Mouse (Mus musculus) heart, embryonic 14.5 days (tissue): ENCODE measurements at regions not wholly inside any gene's neighbourhood (a gene's known extent, or its start where the extent isn't known, plus 50 kb on each side); places are given as distances from the start of the nearest gene placed in this dataset.

Experiments used
- ATAC-seq: fragments of 200-750 bp; cut with Nextera tagmentation; 2 replicates; pipeline ENCODE4 v1.8.0; 2017; ENCODE audit warnings: low read depth, moderate TSS enrichment; ENCODE audit not compliant: insufficient number of reproducible peaks, insufficient read depth, low FRiP score
- H3K27ac ChIP-seq, 2 experiments: fragments of 200-500 bp in 1 of 2; fragments of 300-500 bp in 1 of 2; sonication (generic) in 1 of 2; replicated peaks in 1 of 2; 2 replicates each; pipeline ENCODE4 v1.5.1; 2012 to 2014; ENCODE audit warnings: low read depth in 2 of 2, low read length in 2 of 2, control low read depth in 1 of 2, mild to moderate bottlenecking in 1 of 2, mixed read lengths in 1 of 2; ENCODE audit not compliant: control insufficient read depth in 1 of 2, insufficient read depth in 1 of 2
- H3K27me3 ChIP-seq: fragments of 300-500 bp; sonication (generic); 2 replicates; pipeline ENCODE4 v1.6.1; 2014; ENCODE audit warnings: mild to moderate bottlenecking, low read length, control low read depth; ENCODE audit not compliant: control insufficient read depth, insufficient read depth
- H3K36me3 ChIP-seq: fragments of 300-500 bp; sonication (generic); 2 replicates; pipeline ENCODE4 v1.6.1; 2014; ENCODE audit warnings: mild to moderate bottlenecking, control low read depth, low read length, mixed read lengths; ENCODE audit not compliant: control insufficient read depth, insufficient read depth
- H3K4me1 ChIP-seq, 2 experiments: fragments of 200-500 bp in 1 of 2; fragments of 300-500 bp in 1 of 2; sonication (generic) in 1 of 2; 2 replicates each; pipeline ENCODE4 v1.6.1; 2012 to 2014; ENCODE audit warnings: low read length in 2 of 2, control low read depth in 1 of 2, mixed read lengths in 1 of 2; ENCODE audit not compliant: control insufficient read depth in 2 of 2, insufficient read depth in 2 of 2
- H3K4me2 ChIP-seq: fragments of 300-500 bp; sonication (generic); 2 replicates; pipeline ENCODE4 v1.6.1; 2014; ENCODE audit warnings: mild to moderate bottlenecking, low read length
- H3K4me3 ChIP-seq, 2 experiments: fragments of 200-500 bp in 1 of 2; fragments of 300-500 bp in 1 of 2; sonication (generic) in 1 of 2; 2 replicates each; pipeline ENCODE4 v1.5.1; 2012 to 2014; ENCODE audit warnings: low read length in 2 of 2, mild to moderate bottlenecking in 2 of 2, control low read depth in 1 of 2, low read depth in 1 of 2, moderate library complexity in 1 of 2; ENCODE audit not compliant: control insufficient read depth in 1 of 2, insufficient read depth in 1 of 2
- H3K9ac ChIP-seq: fragments of 300-500 bp; sonication (generic); 2 replicates; pipeline ENCODE4 v1.6.1; 2014; ENCODE audit warnings: mild to moderate bottlenecking, low read length
- H3K9me3 ChIP-seq: fragments of 300-500 bp; sonication (generic); 2 replicates; pipeline ENCODE4 v1.6.1; 2016; ENCODE audit warnings: low read length, control low read depth; ENCODE audit not compliant: control insufficient read depth
- WGBS: fragments of 180-500 bp; shearing (Covaris S2); extraction: QIAGEN DNeasy Blood & Tissue Kit; methylation state at CpG from one replicate; pipeline ENCODE4 v1.1.7; 2014; 5-methylcytosine and 5-hydroxymethylcytosine counted together

- WGBS, result 21% methylated on average over 5 of the region's 5 CpGs
- H3K9me3 ChIP-seq, result no peaks in the 10 kb centered on the region
- H3K36me3 ChIP-seq, result no peaks in the 10 kb centered on the region
- no peak overlapping the region for H3K9ac ChIP-seq
- ATAC-seq, result peak; percentile 66; the same call in 1 of the 2 replicates
- no peak overlapping the region for H3K4me2 ChIP-seq
- no peak overlapping the region for H3K4me3 ChIP-seq
- H3K27me3 ChIP-seq, result no peaks in the 10 kb centered on the region
- peak overlapping the region; percentile 30 to 55 for H3K27ac ChIP-seq
- H3K4me1 ChIP-seq, result peaks cover 16 to 35% of the 10 kb centered on the region in 2 experiments
Observed at GRCm38 (mm10) chr13:53919851-53920381, 135.6 kb downstream of the Drd1 start.

GRCm38 (mm10) chr13:53915456-53915855 is 140.0 kb downstream of the Drd1 start:
- Histone ChIP-seq H3K4me2 (no peak overlapping the region), H3K4me3 (no peak overlapping the region), H3K36me3 (no peaks in the 10 kb centered on the region), H3K4me1 (peaks cover 19 to 28% of the 10 kb centered on the region in 2 experiments), H3K27me3 (no peaks in the 10 kb centered on the region), H3K9me3 (no peaks in the 10 kb centered on the region), H3K9ac (no peak overlapping the region), H3K27ac (0 out of 4 replicates have a peak overlapping the region, but pooled peaks of 1 of the 2 experiments have one; percentile 28)
- no peak for ATAC-seq
- 64% methylated on average over 8 of the region's 8 CpGs for WGBS

GRCm38 (mm10) chr13:53914434-53914833 is 141.1 kb downstream of the Drd1 start:
- H3K27me3 ChIP-seq, result no peaks in the 10 kb centered on the region
- no peak overlapping the region for H3K4me2 ChIP-seq
- no peak overlapping the region for H3K27ac ChIP-seq
- H3K9ac ChIP-seq, result no peak overlapping the region
- peaks cover 14 to 18% of the 10 kb centered on the region in 2 experiments for H3K4me1 ChIP-seq
- H3K4me3 ChIP-seq, result no peak overlapping the region
- WGBS, result 83% methylated on average over 11 of the region's 11 CpGs
- no peaks in the 10 kb centered on the region for H3K36me3 ChIP-seq
- ATAC-seq, result no peak
- no peaks in the 10 kb centered on the region for H3K9me3 ChIP-seq

GRCm38 (mm10) chr13:53913501-53913900 is 142.0 kb downstream of the Drd1 start:
- Histone ChIP-seq H3K4me1 (peaks cover 14% of the 10 kb centered on the region in 2 experiments), H3K27me3 (no peaks in the 10 kb centered on the region), H3K4me3 (no peak overlapping the region), H3K36me3 (no peaks in the 10 kb centered on the region), H3K9ac (no peak overlapping the region), H3K9me3 (no peaks in the 10 kb centered on the region), H3K4me2 (no peak overlapping the region), H3K27ac (no peak overlapping the region)
- 50% methylated on average over 10 of the region's 10 CpGs for WGBS
- no peak for ATAC-seq

DNA sequence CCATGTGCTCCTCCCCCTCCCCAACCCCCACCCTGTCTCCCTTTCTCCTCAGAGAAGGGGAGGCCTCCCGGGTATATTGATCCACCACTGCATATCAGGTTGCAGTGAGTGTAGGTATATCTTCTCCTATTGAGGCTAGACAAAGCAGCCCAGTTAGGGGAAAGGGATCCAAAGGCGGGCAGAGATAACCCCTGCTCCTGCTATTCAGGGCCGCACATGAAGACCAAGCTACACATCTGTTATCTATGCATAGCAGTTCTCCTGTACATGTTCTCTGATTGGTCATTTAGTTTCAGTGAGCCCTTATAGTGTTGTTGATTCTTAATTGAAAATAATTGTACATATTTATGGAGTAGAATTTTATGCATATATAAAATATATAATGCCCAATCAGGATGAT is 143.7 kb downstream of the Drd1 start:
- Histone ChIP-seq H3K27ac (no peak overlapping the region), H3K36me3 (no peaks in the 10 kb centered on the region), H3K9me3 (no peaks in the 10 kb centered on the region), H3K27me3 (no peaks in the 10 kb centered on the region), H3K9ac (no peak overlapping the region), H3K4me3 (no peak overlapping the region), H3K4me2 (no peak overlapping the region), H3K4me1 (peaks cover 14% of the 10 kb centered on the region in 2 experiments)
- WGBS, result 47% methylated on average over 3 of the region's 3 CpGs
- ATAC-seq, result no peak

DNA sequence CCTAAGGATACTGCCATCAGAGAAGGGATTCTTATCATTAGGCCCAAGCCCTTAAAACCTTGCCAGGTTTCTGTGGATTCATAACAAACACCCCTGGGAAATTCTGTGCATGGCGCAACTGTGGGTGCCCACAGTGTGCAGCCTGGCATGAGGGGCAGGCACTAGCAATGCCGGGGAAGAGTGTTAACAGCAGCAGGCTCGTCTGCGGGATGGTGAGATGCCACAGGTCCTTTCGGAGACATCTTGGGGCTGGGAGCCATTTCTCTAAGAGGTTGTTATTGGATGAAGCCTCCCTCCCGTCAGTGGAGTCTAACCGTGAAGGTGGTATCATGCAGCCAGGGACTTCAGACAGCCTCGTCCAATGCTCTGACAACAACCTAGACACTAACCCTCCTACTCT is 144.2 kb downstream of the Drd1 start:
- Histone ChIP-seq H3K36me3 (no peaks in the 10 kb centered on the region), H3K4me2 (no peak overlapping the region), H3K9me3 (no peaks in the 10 kb centered on the region), H3K4me3 (no peak overlapping the region), H3K4me1 (peaks cover 14% of the 10 kb centered on the region in 2 experiments), H3K27me3 (no peaks in the 10 kb centered on the region), H3K27ac (no peak overlapping the region), H3K9ac (no peak overlapping the region)
- WGBS, result 69% methylated on average over 8 of the region's 8 CpGs
- no peak for ATAC-seq

- no peak overlapping the region for H3K9ac ChIP-seq
- no peak overlapping the region for H3K4me3 ChIP-seq
- no peaks in the 10 kb centered on the region for H3K9me3 ChIP-seq
- 78% methylated on average over 4 of the region's 4 CpGs for WGBS
- no peaks in the 10 kb centered on the region for H3K36me3 ChIP-seq
- no peak for ATAC-seq
- H3K27me3 ChIP-seq, result no peaks in the 10 kb centered on the region
- H3K4me2 ChIP-seq, result no peak overlapping the region
- no peak overlapping the region for H3K27ac ChIP-seq
- peaks cover 7 to 8% of the 10 kb centered on the region in 2 experiments; a peak in 3 of 4 replicates for H3K4me1 ChIP-seq
Observed at GRCm38 (mm10) chr13:53910251-53910650, 145.3 kb downstream of the Drd1 start.

DNA sequence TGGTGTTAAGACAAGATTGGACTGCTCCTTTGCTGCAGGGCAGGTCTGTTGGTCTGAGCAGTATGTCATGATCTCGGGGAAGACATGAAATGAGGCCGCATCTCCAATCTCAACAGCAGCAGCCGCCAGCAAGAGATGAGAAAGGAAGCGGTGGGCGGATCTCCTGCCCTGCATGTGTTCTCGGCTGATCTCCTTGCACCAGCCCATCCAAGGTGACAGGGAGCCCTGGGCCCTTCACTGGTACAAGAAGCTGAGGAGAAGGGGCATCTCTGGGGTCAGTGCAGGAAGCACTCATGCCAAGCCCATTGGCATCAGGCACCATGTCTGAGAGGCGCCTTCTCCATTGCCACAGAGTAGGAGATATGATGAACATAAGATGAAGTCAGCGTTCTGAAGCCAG is 151.0 kb downstream of the Drd1 start:
- Histone ChIP-seq H3K4me3 (no peak overlapping the region), H3K27ac (no peak overlapping the region), H3K27me3 (no peaks in the 10 kb centered on the region), H3K4me2 (no peak overlapping the region), H3K4me1 (peaks cover 12 to 19% of the 10 kb centered on the region in 2 experiments), H3K9me3 (no peaks in the 10 kb centered on the region), H3K36me3 (no peaks in the 10 kb centered on the region), H3K9ac (no peak overlapping the region)
- no peak for ATAC-seq
- 82% methylated on average over 8 of the region's 8 CpGs for WGBS
